Mouse (Mus musculus) right cerebral cortex, postnatal 36 days (tissue): ENCODE data around the gene Aqp3.
"Not testable (repeated sequence)": the region's sequence is repeated elsewhere in the genome, so short reads cannot be mapped to it uniquely, and the experiment has no call there.

ENCODE experiments used
- DNase-seq, 2 experiments: peaks; one replicate each; pipeline ENCODE4 v3.0.0; 2022; ENCODE audit warnings: low spot score in 2 of 2, mixed read lengths in 1 of 2

Aqp3 gene

GRCm38 (mm10) chr4:41102901-41103300 is 4.9 kb upstream of the Aqp3 start:
- no peak for DNase-seq

GRCm38 (mm10) chr4:41100986-41101385 is 3.0 kb upstream of the Aqp3 start:
- DNase-seq, result no peak

GRCm38 (mm10) chr4:41098577-41098951 is 581 bp upstream of the Aqp3 start:
- no peak for DNase-seq

- no peak for DNase-seq
Observed at GRCm38 (mm10) chr4:41097381-41097780, 602 bp downstream of the Aqp3 start.

GRCm38 (mm10) chr4:41096794-41097193 is 1.2 kb downstream of the Aqp3 start:
- no peak for DNase-seq

- no peak for DNase-seq
Observed at GRCm38 (mm10) chr4:41096169-41096568, 1.8 kb downstream of the Aqp3 start.

GRCm38 (mm10) chr4:41094361-41094760 is 3.6 kb downstream of the Aqp3 start:
- no peak for DNase-seq

GRCm38 (mm10) chr4:41092958-41093357 is 5.0 kb downstream of the Aqp3 start:
- DNase-seq, result no peak

- DNase-seq, result no peak
Observed at GRCm38 (mm10) chr4:41091391-41091790, 6.6 kb downstream of the Aqp3 start.

GRCm38 (mm10) chr4:41089705-41090104 is 8.3 kb downstream of the Aqp3 start:
- no peak for DNase-seq

- no peak for DNase-seq
Observed at GRCm38 (mm10) chr4:41089189-41089588, 8.8 kb downstream of the Aqp3 start.

GRCm38 (mm10) chr4:41087459-41088298 is 10.3 kb downstream of the Aqp3 start:
- no peak for DNase-seq

GRCm38 (mm10) chr4:41086947-41087346 is 11.0 kb downstream of the Aqp3 start:
- no peak for DNase-seq

- no peak for DNase-seq
Observed at GRCm38 (mm10) chr4:41084819-41085218, 13.2 kb downstream of the Aqp3 start.

- DNase-seq, result not testable (repeated sequence)
Observed at GRCm38 (mm10) chr4:41082803-41083202, 15.2 kb downstream of the Aqp3 start.

GRCm38 (mm10) chr4:41081733-41082132 is 16.2 kb downstream of the Aqp3 start:
- DNase-seq, result no peak

GRCm38 (mm10) chr4:41078726-41079125 is 19.3 kb downstream of the Aqp3 start:
- no peak for DNase-seq

- DNase-seq, result no peak
Observed at GRCm38 (mm10) chr4:41074461-41074860, 23.5 kb downstream of the Aqp3 start.

GRCm38 (mm10) chr4:41073008-41073817 is 24.8 kb downstream of the Aqp3 start:
- DNase-seq, result no peak

- no peak for DNase-seq
Observed at GRCm38 (mm10) chr4:41071500-41072429, 26.2 kb downstream of the Aqp3 start.

GRCm38 (mm10) chr4:41065196-41065595 is 32.8 kb downstream of the Aqp3 start:
- DNase-seq, result no peak
